Mouse (Mus musculus) erythroblast, embryonic 14.5 days (primary cell): ENCODE data around the gene Ndufa4. TPM values are rescaled to one million over a fixed set of nuclear protein-coding genes. Genes with fewer than 3 reads are reported as not detected.

Experiments used
- H3K27me3 ChIP-seq: 2 replicates; pipeline ENCODE4 v1.6.1; 2012; ENCODE audit warnings: inconsistent platforms; ENCODE audit not compliant: control insufficient read depth
- H3K36me3 ChIP-seq: 2 replicates; pipeline ENCODE4 v1.6.1; 2012; ENCODE audit warnings: mild to moderate bottlenecking, inconsistent platforms; ENCODE audit not compliant: control insufficient read depth
- H3K4me1 ChIP-seq: 2 replicates; pipeline ENCODE4 v1.6.1; 2012; ENCODE audit warnings: inconsistent platforms; ENCODE audit not compliant: control insufficient read depth
- H3K4me3 ChIP-seq: replicated peaks from 2 replicates; pipeline ENCODE3; 2012; ENCODE audit warnings: moderate library complexity, mild to moderate bottlenecking, inconsistent platforms
- H3K9me3 ChIP-seq: 2 replicates; pipeline ENCODE4 v1.6.1; 2012; ENCODE audit warnings: low read length, inconsistent platforms, mixed read lengths; ENCODE audit not compliant: control insufficient read depth
- GATA1 ChIP-seq: IDR thresholded peaks from 2 replicates; pipeline ENCODE4 v1.6.1; 2012; ENCODE audit warnings: low read length, inconsistent platforms, mixed read lengths
- TAL1 ChIP-seq: IDR thresholded peaks from 3 replicates; pipeline ENCODE4 v1.6.1; 2012; ENCODE audit warnings: low read length, inconsistent platforms, mixed read lengths
- polyA plus RNA-seq: library from polyadenylated mRNA; stranded (reverse); fragments of >175 nt; gene quantifications from 2 replicates; pipeline ENCODE4 v1.2.3, GENCODE M21; 2012

The Ndufa4 gene
- 2.0 and 2.2 TPM in 2 replicates for polyA plus RNA-seq

DNA sequence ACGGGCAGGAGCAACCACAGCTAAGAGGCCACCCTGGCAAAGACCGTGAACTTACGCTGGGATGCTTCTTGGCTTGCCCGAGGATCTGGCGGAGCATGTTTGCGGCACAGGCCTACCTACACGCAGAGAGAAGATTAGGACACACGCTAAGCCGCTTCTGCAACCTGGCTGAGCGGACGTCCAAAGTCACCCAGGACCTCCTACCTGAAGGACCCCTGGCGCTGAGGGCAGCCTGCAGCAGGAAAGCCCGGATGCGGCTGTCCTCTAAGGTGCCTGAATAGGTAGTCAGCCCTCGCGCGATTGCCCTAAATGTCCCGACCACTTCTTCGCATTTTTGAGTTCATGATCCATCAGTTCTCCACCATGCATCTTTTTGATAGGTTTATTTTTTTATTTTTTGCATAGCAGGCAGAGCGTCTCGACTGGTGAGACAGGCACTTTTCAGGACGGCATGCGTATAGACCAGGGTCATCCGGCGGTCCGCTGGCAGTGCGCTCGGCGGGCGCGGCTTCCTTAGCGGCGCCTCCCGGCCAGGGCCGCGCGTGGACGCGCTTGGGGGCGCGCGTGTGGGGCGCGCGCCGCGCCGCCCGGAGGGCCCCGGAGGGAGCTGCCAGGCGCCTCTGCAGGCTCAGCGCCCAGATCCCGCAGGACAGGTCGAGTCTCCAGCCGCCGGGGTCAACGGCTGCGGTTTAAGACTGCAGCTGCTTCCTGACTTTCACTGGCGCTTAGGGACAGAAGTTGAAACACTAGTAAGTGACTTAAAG, at the start of gene Ndufa4, which contains the start of gene Phf14:
TSS of gene Ndufa4 (minus strand) at position 229 of the 764 bp plus-strand sequence.
TSS of gene Phf14 (plus strand) at position 541 of the 764 bp plus-strand sequence.
- peaks cover 36% of the 10 kb centered on the region for H3K36me3 ChIP-seq
- H3K4me1 ChIP-seq, result peaks cover 35% of the 10 kb centered on the region
- H3K27me3 ChIP-seq, result no peaks in the 10 kb centered on the region
- no peaks in the 10 kb centered on the region for H3K9me3 ChIP-seq
- H3K4me3 ChIP-seq, result peak within 1 kb of the TSS; percentile 99
- TF ChIP-seq GATA1 (no peak), TAL1 (no peak)

DNA sequence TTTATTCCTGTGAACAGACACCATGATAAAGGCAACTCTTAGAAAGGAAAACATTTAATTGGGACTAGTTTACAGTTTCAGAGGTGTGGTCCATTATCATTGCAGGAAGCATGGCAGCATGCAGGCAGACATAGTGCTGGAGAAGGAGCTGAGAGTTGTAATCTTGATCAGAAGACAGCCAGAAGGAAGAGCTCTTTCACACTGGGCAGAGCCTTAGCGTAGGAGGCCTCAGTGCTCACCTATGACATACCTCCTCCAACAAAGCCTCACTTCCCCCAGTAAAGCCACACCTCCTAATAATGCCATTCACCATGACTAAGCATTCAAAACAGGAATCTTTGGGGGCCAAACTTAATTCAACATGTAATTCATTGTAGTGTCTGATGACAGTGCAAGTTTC, 40.8 kb upstream of the Ndufa4 start:
- no peak overlapping the region for H3K4me3 ChIP-seq
- peaks cover 30% of the 10 kb centered on the region for H3K36me3 ChIP-seq
- H3K27me3 ChIP-seq, result no peaks in the 10 kb centered on the region
- no peak for TF ChIP-seq TAL1
- TF ChIP-seq GATA1, result no peak
- no peaks in the 10 kb centered on the region for H3K9me3 ChIP-seq
- peaks cover 28% of the 10 kb centered on the region for H3K4me1 ChIP-seq

DNA sequence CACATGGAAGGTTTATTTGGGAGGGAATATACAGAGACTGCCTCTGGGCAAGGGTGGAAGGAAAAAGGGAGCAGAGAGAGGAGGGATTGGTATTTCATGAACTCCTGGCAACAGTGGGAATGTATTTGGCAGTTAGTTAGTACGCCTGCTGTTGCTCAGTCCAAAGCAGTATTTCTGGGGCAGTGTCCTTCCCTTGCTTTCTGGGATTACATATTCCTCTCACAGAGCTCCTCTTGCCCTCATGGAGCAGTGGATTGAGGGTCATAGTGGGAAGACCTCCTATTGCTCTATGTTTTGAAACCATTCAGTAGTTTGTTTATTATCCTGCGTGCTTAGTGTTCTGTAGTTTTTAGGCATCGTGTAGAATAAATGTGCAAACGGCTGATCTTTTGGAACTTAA, 34.8 kb upstream of the Ndufa4 start:
- H3K36me3 ChIP-seq, result peaks cover 35% of the 10 kb centered on the region
- TF ChIP-seq GATA1 (no peak), TAL1 (no peak)
- H3K4me3 ChIP-seq, result no peak overlapping the region
- H3K9me3 ChIP-seq, result no peaks in the 10 kb centered on the region
- H3K27me3 ChIP-seq, result no peaks in the 10 kb centered on the region
- peaks cover 38% of the 10 kb centered on the region for H3K4me1 ChIP-seq

DNA sequence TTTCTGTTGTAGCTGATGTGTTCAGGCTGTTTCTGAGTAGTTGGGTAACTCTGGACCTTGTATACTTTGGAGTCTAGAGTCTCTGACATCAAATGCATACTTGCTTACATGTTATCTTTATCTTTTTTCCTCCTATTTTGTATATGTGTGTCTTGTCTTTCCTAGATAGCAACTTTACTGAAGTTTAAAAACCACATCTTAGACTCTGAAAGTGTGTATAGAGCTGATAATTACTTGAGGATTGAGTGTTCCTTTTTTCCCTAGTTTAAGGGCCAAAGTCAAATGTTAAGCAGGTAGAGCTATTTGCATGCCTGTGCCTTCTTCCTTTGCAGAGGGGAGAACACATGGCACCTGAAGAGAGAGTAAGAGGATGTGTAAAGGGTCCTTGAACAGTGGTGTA, 33.6 kb upstream of the Ndufa4 start:
- peaks cover 33% of the 10 kb centered on the region for H3K36me3 ChIP-seq
- peaks cover 36% of the 10 kb centered on the region for H3K4me1 ChIP-seq
- H3K9me3 ChIP-seq, result no peaks in the 10 kb centered on the region
- no peak overlapping the region for H3K4me3 ChIP-seq
- TF ChIP-seq TAL1 (no peak), GATA1 (no peak)
- no peaks in the 10 kb centered on the region for H3K27me3 ChIP-seq

DNA sequence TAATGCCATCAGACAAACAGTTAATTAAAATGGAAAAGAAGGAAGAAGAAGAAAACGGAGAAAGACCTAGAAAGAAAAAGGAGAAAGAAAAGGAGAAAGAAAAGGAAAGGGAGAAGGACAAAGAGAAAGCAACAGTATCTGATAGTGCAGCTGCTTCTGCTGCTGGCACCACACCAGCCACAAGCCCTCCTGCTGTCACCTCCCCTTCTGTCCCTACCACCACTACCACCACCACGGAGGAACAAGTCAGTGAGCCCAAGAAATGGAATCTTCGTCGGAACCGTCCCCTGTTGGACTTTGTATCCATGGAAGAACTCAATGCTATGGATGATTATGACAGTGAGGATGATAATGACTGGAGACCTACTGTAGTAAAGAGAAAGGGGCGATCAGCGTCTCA, 26.1 kb upstream of the Ndufa4 start:
- no peak for TF ChIP-seq TAL1
- no peak for TF ChIP-seq GATA1
- H3K36me3 ChIP-seq, result peaks cover 10% of the 10 kb centered on the region
- peaks cover 2% of the 10 kb centered on the region for H3K4me1 ChIP-seq
- no peak overlapping the region for H3K4me3 ChIP-seq
- H3K27me3 ChIP-seq, result no peaks in the 10 kb centered on the region
- H3K9me3 ChIP-seq, result no peaks in the 10 kb centered on the region

DNA sequence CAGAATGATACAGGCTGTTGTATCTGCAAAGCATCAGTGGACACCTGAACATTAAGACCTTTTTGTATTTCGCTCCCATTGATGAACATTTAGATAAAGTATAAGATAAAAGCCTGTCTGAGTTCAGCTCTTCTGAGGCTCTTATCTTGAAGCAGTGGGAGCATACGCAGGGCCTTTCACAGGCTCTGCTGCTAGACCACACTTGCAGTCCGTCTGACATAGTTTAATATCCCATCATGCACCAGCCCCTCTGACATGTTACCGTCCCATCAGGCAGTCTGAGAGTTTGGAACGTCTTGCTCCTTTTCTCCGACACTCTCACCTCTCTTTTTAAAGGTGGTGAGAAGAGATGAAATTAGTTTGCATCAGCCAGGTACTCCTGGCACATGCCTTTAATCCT, 20.2 kb upstream of the Ndufa4 start:
- Histone ChIP-seq H3K4me3 (no peak overlapping the region), H3K36me3 (peaks cover 9% of the 10 kb centered on the region), H3K27me3 (no peaks in the 10 kb centered on the region), H3K4me1 (peaks cover 27% of the 10 kb centered on the region), H3K9me3 (no peaks in the 10 kb centered on the region)
- TF ChIP-seq GATA1, result no peak
- no peak for TF ChIP-seq TAL1

DNA sequence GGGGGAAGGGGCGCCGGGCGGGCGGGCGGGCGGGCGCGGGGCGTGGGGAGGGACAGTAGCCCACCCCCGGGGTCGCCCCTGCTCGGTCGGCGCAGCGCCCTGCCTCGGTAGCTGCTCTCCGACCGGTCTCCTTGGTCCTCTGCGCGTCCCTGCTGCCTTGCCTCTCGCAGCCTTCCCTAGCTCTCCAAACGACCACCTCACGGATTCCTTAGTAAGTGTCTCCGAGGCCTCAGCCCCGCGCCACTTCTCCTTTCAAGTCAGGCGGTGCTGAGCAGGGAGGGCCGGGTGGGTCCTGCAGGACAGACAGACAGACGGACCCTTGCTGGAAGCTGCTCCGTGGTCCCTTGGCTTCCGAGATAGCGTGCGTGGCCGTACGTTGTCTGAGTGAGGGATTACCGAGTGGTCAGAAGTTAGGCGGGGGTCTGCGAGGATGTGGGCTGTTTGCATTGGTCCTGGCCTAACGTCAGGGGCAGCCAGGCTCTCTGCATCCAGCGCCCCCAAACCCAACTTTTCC, 18.8 kb upstream of the Ndufa4 start:
- H3K36me3 ChIP-seq, result peaks cover 9% of the 10 kb centered on the region
- no peaks in the 10 kb centered on the region for H3K27me3 ChIP-seq
- peaks cover 27% of the 10 kb centered on the region for H3K4me1 ChIP-seq
- H3K9me3 ChIP-seq, result no peaks in the 10 kb centered on the region
- no peak for TF ChIP-seq TAL1
- no peak for TF ChIP-seq GATA1
- peak overlapping the region; percentile 85 for H3K4me3 ChIP-seq

DNA sequence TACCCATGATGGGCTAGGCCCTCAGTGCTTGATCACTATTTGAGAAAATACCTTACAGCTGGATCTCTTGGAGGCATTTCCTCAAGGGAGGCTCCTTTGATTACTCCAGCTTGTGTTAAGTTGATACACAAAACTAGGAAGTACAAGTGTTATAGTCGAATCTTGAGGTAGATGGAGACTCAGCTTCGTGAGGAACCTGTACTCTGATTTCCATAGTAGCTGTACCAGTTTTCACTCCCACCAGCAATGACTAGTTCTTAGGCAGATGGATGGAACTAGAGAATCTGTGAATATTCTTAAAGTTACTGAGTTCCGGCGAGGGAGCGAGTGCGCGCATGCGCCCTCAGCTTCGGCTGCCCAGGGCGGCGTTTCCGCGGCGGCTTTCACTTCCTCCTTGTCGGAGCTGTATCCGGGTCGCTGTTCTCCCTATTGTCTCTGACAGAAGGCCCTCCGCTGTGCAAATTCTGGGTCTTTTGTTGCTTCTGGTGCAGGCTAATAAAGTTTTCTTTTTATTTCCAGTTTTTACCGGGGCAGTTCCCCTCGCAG, 18.3 kb upstream of the Ndufa4 start:
- Histone ChIP-seq H3K27me3 (no peaks in the 10 kb centered on the region), H3K4me3 (peak overlapping the region; percentile 85), H3K4me1 (peaks cover 27% of the 10 kb centered on the region), H3K36me3 (peaks cover 9% of the 10 kb centered on the region), H3K9me3 (no peaks in the 10 kb centered on the region)
- no peak for TF ChIP-seq TAL1

DNA sequence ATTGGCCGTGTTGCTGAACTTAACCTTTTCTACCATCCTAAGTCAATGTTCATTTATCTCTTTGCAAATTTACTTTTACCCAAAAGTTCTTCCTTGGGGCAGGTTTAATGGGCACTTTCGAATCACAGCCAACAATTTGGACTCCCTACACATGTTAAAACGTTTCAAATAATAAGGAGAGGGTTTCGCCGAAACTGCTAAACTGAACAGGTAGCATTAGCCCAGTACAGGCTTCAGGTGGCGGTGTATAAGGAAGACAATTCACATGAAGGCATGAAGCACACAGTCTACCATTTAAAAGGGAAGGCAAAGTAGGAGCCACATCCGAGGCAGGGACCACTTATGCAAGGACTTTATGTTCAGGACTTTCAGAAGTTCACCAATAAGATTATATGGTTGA, 873 bp upstream of the Ndufa4 start:
- Histone ChIP-seq H3K4me1 (peaks cover 35% of the 10 kb centered on the region), H3K27me3 (no peaks in the 10 kb centered on the region), H3K4me3 (peak overlapping the region; percentile 99), H3K9me3 (no peaks in the 10 kb centered on the region), H3K36me3 (peaks cover 28% of the 10 kb centered on the region)
- TF ChIP-seq TAL1 (no peak), GATA1 (no peak)

DNA sequence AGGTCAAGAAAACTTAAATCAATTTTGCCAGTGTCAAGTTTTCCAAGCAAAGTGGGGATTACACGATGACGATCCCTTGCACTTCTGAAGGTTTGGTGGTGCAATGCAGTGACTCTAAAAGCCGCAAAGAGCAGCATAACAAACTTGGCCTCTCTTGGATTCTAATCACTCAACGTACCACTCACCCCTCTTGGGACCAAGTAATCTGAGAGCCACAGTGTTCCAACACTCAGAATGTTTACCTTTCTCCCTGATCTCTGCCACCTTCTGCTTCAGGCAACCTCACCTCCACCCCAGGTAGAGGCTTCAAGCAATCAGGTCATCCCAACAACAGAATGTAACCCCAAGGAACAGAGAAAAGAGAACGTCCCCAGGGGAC, 418 bp downstream of the Ndufa4 start:
- TF ChIP-seq GATA1 (no peak), TAL1 (no peak)
- Histone ChIP-seq H3K4me1 (peaks cover 35% of the 10 kb centered on the region), H3K4me3 (peak overlapping the region; percentile 99), H3K9me3 (no peaks in the 10 kb centered on the region), H3K36me3 (peaks cover 41% of the 10 kb centered on the region), H3K27me3 (no peaks in the 10 kb centered on the region)
